Mouse (Mus musculus) C2C12 (cell line): Measurements from ENCODE around the gene Tesk2. TPM values are rescaled to one million over a fixed set of nuclear protein-coding genes. Genes with fewer than 3 reads are reported as not detected.

Experiments
- H3K27me3 ChIP-seq: one replicate; pipeline ENCODE4 v1.6.1; 2011; ENCODE audit not compliant: control insufficient read depth, insufficient read depth, insufficient read length
- H3K36me3 ChIP-seq: one replicate; pipeline ENCODE4 v1.6.1; 2011; ENCODE audit not compliant: control insufficient read depth, insufficient read depth
- H3K4me3 ChIP-seq: one replicate; pipeline ENCODE4 v1.5.1; 2011; ENCODE audit warnings: mild to moderate bottlenecking, control low read depth; ENCODE audit not compliant: poor library complexity, insufficient read depth, severe bottlenecking
- H3K79me2 ChIP-seq: one replicate; pipeline ENCODE4 v1.6.1; 2011; ENCODE audit not compliant: control insufficient read depth, insufficient read depth
- H3K79me3 ChIP-seq: one replicate; pipeline ENCODE4 v1.6.1; 2011; ENCODE audit warnings: low read depth, control low read depth
- H3ac ChIP-seq: one replicate; pipeline ENCODE3; 2011; ENCODE audit warnings: low read depth; ENCODE audit not compliant: control insufficient read depth, insufficient read length
- CEBPB ChIP-seq: IDR thresholded peaks from one replicate; pipeline ENCODE4 v1.6.1; 2011; ENCODE audit warnings: low read depth, mild to moderate bottlenecking, control low read depth, moderate library complexity
- CTCF ChIP-seq: IDR thresholded peaks from one replicate; pipeline ENCODE4 v1.5.1; 2011; ENCODE audit not compliant: control insufficient read depth, insufficient read depth, insufficient read length
- FOSL1 ChIP-seq: IDR thresholded peaks from one replicate; pipeline ENCODE4 v1.8.0; 2011; ENCODE audit warnings: mild to moderate bottlenecking, low read length; ENCODE audit not compliant: poor library complexity, insufficient read depth, severe bottlenecking
- MAX ChIP-seq: IDR thresholded peaks from one replicate; pipeline ENCODE4 v1.6.1; 2011; ENCODE audit warnings: mild to moderate bottlenecking, control low read depth
- MYOD1 ChIP-seq: IDR thresholded peaks from one replicate; pipeline ENCODE4 v1.6.1; 2011; ENCODE audit warnings: low read depth; ENCODE audit not compliant: control insufficient read depth, insufficient read length
- MYOG ChIP-seq: IDR thresholded peaks from one replicate; pipeline ENCODE4 v1.6.1; 2011; ENCODE audit not compliant: control insufficient read depth, insufficient read length; ENCODE audit errors: extremely low read depth
- USF1 ChIP-seq: IDR thresholded peaks from one replicate; pipeline ENCODE4 v1.6.1; 2011; ENCODE audit warnings: low read depth, mild to moderate bottlenecking, control low read depth, moderate library complexity
- polyA plus RNA-seq: library from polyadenylated mRNA; unstranded; fragments of >200 nt; fragmentation: generic; extraction: Trizol; gene quantifications from one replicate; pipeline ENCODE4 v1.2.1, GENCODE M21; 2012; ENCODE audit warnings: missing spikeins

Gene Tesk2
- polyA plus RNA-seq, 1 experiment: 12.0 TPM

GRCm38 (mm10) chr4:116849901-116850300, 129.2 kb downstream of the Tesk2 start:
- H3K79me2 ChIP-seq: no peaks in the 10 kb centered on the region
- no peak overlapping the region for H3K4me3 ChIP-seq
- TF ChIP-seq MYOD1 (no peak), USF1 (no peak), CEBPB (no peak), MYOG (no peak), MAX (no peak)
- H3K79me3 ChIP-seq: no peaks in the 10 kb centered on the region
- H3K36me3 ChIP-seq: no peaks in the 10 kb centered on the region
- peaks cover 26% of the 10 kb centered on the region for H3K27me3 ChIP-seq
- no peak overlapping the region for H3ac ChIP-seq

GRCm38 (mm10) chr4:116854286-116854685, 133.5 kb downstream of the Tesk2 start:
- no peak overlapping the region for H3K4me3 ChIP-seq
- no peaks in the 10 kb centered on the region for H3K79me3 ChIP-seq
- no peaks in the 10 kb centered on the region for H3K79me2 ChIP-seq
- no peak overlapping the region for H3ac ChIP-seq
- H3K27me3 ChIP-seq: peaks cover 36% of the 10 kb centered on the region
- no peaks in the 10 kb centered on the region for H3K36me3 ChIP-seq
- no peak for TF ChIP-seq FOSL1
- TF ChIP-seq MYOD1: no peak
- TF ChIP-seq MYOG: no peak
- TF ChIP-seq MAX: no peak
- TF ChIP-seq CTCF: no peak
- TF ChIP-seq CEBPB: no peak
- TF ChIP-seq USF1: no peak

Other genes starting within 250 kb of the Tesk2 start
- gene Ipp, start 213.4 kb upstream of the Tesk2 start, polyA plus RNA-seq: 5.0 TPM
- 11.8 TPM for gene Tmem69, start 165.0 kb upstream of the Tesk2 start, polyA plus RNA-seq
- gene Gpbp1l1, start 163.3 kb upstream of the Tesk2 start, polyA plus RNA-seq: 13.0 TPM
- 0.20 TPM for gene Ccdc17, start 124.3 kb upstream of the Tesk2 start, polyA plus RNA-seq
- gene Nasp, start 93.0 kb upstream of the Tesk2 start, polyA plus RNA-seq: 79.1 TPM
- gene Akr1a1, start 69.3 kb upstream of the Tesk2 start, polyA plus RNA-seq: 737 TPM
- gene Prdx1, start 35.4 kb upstream of the Tesk2 start, polyA plus RNA-seq: 459 TPM
- gene Mmachc, start 12.5 kb upstream of the Tesk2 start, polyA plus RNA-seq: 12.5 TPM
- 22.0 TPM for gene Ccdc163, start 12.4 kb upstream of the Tesk2 start, polyA plus RNA-seq
- gene Toe1, start 86.7 kb downstream of the Tesk2 start, polyA plus RNA-seq: 23.4 TPM
- 6.3 TPM for gene Mutyh, start 86.8 kb downstream of the Tesk2 start, polyA plus RNA-seq
- 3.8 TPM for gene Hpdl, start 100.8 kb downstream of the Tesk2 start, polyA plus RNA-seq
- gene Zswim5, start 156.4 kb downstream of the Tesk2 start, polyA plus RNA-seq: 0.01 TPM